Mouse (Mus musculus) cerebellum, postnatal 4 days (tissue): ENCODE measurements around the gene Aldh9a1.
"Not testable (repeated sequence)": the region's sequence is repeated elsewhere in the genome, so short reads cannot be mapped to it uniquely, and the experiment has no call there.

Experiments used
- DNase-seq, 2 experiments: peaks; one replicate each; pipeline ENCODE4 v3.0.0; 2022; ENCODE audit warnings: low spot score in 2 of 2, mixed read lengths in 1 of 2

The Aldh9a1 gene

DNA sequence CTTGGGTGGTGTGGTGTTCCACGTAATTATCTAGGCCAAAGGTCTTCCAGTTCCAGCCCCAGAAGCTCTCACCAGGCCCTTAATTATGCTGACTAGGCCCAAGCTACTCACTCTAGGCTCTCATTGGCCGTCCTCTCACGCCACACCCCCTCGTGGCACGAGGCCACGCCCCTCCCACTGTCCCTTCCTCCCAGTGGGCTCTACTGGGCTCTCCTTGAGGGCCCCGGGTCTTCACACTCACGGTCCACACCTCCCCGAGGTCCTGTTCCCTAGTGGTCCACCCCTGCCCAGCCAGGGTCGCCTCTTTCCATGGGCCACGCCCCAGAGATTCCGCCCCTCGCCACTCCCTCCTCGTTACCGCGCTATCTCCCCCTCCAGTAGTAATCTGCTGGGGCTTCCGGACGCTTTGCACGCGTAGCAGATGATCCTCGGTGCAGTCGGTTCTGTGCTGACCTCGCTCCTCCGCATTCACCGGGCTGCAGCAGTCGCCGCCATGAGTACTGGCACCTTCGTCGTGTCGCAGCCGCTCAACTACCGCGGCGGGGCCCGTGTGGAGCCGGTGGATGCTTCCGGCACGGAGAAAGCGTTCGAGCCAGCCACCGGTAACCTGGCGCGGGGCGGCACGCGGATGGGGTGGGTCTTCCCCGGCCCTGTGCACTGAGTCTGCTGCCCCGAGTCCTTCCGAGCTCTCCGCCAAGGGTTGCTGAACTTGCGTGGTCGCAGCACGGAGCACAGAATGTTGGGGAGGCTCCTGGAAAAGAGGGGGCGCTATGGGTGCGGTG is at the start of gene Aldh9a1:
Gene Aldh9a1 (plus strand): TSS at position 177 of the 782 bp plus-strand sequence.
- DNase-seq = peak; percentile 80 to 90

DNA sequence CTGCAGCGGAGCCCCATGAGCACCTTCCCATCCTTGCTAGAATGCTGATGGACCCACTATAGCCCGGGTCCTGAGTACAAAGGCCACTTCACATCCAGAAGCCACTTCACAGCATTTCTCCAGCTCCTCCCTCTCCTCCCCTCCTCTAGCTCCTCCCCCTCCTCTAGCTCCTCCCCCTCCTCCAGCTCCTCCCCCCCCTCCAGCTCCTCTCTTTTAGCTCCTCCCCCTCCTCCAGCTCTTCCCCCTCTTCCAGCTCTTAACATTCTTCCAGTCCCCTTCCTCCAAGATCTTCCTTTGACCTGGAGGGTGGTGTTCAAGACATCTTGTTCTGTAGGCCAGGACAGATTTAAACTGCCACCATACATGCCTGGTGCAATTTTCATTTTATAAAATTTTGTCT is 49.7 kb upstream of the Aldh9a1 start:
- DNase-seq = no peak

DNA sequence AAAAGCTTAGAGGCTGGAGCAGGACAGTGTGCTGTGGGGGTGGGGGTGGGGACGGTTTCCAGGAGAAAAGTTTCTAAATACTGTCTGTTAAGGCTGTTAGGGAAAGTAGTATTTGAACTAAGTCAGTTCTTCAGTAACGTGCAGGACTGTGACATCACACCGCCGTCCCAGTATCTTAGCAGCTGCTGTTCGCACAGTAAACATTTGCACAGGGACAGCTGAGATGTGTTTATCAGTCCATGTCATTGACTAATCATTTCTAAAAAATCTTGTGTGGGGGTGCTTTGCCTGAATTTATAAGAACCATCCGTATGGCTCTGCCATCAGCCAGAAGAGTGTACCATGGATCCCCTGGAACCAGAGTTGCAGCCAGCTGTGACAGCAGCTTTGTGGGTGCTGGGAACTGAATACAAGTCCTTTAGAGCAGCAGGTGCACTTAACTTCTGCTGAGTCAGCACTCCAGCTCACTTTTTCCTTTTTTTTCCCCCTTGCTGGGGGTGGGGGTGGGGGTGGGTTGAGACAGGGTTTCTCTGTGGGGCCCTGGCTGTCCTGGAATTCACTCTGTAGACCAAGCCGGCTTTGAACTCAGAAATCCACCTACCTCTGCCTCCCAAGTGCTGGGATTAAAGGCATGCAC is 44.2 kb upstream of the Aldh9a1 start:
- no peak for DNase-seq

DNA sequence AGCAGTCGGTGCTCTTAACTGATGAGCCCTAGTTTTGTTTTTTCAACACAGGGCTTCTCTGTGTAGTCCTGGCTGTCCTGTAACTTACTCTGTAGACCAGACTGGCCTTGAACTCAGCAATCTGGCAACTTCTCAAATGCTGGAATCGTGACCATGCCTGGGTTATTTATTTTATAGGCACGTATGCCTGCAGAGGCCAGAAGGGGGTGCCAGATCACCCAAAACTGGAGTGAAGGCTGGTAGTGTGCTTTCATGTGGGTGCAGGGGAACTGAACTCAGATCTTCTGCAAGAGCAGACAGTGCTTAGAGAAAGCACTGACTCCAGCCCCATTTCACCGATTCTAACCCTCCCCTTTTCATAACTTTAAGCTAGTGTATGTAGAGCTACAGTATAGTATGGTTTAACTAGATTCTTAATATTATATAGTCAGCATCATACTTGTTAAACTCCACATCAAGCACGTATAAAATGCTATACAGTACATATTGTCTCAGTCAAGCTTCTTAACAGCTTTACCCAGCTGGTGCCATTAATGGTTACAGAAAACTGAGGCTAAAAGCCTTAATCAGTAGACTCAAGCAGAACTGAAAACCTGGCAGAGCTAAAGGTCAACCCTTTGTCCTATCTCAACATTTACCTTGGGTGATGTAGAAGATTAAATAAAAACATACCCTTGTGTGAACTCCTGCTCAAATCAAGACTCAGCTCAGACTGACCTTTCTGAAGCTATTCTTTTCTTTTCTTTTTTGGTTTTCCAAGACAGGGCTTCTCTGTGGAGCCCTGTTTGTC is 43.1 kb upstream of the Aldh9a1 start:
- DNase-seq = peak in 1 of 2 experiments; percentile 16

DNA sequence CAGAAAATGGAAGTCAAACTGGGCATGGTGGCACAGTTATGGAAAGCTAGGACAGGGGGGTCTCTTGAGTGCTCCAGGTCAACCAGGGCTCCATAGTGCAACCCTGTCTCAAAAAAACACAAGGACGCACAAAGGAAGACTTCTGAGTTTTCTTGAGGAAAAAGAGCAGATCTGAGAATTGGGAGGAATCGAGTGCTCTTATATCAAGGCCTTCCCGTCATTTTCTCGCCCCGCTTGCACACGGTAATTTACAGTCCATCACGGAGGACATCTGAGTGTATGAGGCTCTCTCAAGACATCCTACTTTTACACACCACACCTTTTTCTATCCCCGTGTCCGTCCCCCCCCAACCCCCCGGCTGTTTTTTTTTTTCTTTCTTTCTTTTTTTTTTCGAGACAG is 42.1 kb upstream of the Aldh9a1 start:
- DNase-seq = no peak

DNA sequence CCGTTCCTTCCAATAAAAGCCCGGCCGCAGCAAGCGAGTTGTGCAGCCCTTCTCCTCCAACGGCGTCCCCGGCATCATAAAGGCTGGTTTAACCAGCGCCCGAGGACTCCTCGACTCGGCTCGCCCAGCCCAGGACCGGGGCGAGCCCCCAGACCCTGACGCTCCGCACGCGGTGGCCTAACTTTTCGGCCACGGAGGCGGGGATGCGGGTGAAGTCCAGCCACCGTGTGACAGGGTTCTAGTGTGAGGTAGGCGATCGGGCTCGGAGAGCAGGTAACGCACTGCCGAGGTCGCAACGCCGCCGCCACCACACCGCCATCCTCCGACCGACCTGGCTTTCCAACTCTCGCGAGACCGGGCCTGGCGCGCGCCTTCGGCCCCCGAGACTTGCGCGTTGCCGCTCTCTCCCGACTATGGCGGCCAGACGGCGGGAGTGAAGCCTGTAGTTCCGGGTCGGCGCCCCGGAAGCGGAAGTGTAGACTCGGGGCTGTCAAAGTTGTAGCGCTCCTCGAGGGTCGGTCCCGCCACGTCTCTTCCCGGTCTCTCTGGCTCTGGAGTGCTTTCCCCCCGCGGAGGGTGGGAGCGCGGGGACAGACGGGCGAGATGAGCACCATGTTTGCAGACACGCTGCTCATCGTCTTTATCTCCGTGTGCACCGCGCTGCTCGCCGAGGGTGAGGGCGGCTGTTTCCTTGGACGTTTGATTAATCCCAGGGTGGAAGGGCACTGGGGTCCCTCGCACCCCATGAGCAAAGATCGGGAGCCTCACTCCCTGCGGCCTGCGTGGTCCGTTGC is 41.3 kb upstream of the Aldh9a1 start, which contains the start of gene Tmco1:
Gene Tmco1 (plus strand): TSS at position 118 of the 794 bp plus-strand sequence.
- DNase-seq = peak; percentile 97 to 99

DNA sequence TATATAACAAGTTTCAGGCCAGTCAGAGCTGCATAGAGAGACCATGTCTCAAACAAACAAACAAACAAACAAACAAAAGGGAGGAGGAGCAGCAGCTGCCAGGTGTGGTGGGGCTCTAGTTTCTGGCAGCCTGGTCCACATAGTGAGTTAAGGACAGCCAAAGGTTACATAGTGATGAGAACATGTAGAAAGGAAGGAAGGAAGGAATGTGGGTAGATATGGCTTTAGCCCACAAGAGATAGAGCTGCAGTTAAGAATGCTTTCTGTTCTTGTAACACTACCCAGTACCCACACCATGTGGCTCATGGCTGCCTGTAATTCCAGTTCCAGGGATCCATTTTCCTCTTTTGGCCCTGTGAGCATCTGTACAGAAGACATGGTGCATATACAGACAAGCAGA is 37.4 kb upstream of the Aldh9a1 start:
- no peak for DNase-seq

DNA sequence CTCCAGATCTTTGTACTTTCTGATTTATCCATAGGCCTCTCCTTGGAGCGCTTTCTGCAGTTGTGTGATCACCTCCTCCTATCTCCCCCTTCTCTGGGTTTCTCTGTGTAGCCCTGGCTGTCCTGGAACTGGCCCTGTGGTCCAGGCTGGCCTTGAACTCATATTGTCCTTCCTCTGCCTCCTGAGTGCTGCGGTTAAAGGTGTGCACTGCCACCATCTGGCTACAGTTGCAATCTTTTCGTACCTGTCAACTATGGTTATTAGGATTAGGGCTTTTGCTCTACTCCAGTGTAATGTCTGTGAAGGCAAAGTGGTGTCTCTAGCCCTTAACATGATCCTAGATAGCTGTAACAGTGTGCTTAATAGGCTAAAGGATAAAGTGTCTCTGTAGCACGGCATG is 36.6 kb upstream of the Aldh9a1 start:
- no peak for DNase-seq

DNA sequence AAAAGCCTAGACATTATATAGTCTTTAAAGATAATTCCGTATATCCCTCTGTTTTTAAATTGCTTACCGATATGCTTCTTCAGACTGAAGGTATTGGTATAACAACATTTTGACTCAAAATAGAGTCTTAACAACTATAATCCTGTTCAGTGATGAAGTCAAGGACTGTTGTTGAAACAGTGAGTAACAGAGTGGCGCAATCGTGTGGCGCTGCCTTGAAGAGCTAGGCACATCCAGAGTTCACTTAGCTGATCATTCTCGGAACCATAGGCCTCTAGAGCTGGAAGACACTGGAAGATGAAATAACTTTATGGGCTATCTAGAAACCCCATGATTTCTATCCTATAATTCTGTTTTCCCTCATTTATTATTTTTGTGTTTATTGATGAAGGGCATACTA is 28.1 kb upstream of the Aldh9a1 start:
- no peak for DNase-seq

DNA sequence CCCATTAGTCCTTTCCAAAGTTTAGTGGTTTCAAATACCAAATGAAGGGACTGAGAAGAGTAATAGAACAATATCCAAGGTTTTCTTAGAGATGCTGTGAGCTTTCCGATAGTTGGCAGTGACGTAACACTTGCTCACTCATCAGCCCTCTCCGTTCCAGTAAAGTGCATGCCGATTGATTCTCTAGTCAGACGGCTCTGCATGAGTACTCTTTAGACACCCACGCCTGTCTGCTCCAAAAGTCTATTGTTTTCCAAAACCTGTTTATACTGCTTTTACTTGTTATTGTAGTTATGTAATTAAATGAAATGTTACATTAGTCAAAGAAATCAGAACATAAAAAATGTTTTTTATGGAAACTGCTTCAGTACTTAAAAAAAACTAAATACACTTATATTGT is 21.0 kb upstream of the Aldh9a1 start:
- no peak for DNase-seq

DNA sequence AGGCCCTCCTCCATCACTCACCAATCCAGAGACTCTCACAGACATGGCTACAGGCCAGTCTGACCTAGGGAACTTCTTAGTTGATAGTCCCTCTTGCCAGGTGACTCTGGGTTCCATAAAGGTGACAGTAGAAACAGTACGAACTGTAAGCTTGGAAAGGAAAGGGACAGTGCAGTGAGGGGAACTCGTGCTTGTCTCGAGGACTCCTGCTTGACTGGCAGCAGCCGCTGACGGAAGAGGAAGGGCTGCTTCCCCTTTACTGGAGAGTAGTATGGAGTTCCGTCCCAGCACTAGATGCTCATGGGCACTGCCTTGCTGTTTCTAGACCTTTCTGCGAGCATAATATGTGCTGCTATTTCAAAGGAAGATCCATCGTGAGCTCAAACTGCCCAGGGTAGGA is 18.7 kb upstream of the Aldh9a1 start:
- no peak for DNase-seq

DNA sequence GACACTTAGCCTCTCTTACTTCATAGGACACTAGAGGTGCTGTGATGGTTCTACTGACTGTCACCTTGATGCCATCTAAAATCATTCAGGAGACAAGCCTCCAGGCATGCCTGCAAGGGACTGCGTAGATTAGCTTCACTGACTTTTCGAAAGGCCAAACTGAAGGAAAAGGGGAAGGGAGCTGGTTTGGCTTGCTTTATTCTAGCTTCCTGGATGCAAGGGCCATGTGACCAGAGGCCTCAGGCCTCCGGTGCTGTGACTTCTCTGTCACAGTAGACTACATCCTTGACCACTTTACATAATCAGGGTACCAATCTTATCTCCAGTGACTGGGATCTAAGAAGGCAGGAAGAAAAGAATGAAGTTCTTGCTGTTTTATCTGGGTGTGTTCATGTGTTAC is 13.4 kb upstream of the Aldh9a1 start:
- DNase-seq = no peak

DNA sequence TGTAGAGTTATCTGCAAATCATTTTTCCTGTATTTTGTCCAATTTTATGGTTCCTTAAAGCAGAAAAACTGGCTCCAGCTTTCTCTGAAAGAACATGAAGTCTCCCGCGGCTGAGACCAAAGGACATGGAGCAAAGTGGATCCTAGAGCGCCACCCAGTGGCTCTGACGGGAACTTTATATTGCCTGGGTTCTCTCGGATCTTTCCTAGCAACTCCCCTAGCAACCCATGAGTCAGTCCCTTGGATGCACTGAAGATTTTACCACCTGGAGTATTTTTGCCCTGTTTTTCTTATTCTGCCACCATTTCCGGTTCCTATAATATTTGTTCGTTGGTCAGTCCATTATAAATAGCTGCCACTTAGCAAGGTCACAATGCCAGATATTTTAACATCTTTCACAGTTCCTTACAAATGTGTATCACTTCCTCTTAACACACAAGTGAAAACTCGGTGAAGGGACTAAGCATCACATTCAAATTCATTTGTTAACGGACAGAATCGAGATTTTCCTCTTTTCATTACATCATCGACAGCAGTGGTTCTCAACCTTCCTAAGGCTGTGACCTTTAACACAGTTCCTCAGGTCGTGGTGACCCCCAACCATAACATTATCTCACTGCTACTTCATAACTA is 12.2 kb upstream of the Aldh9a1 start:
- DNase-seq = peak; percentile 77 to 91

DNA sequence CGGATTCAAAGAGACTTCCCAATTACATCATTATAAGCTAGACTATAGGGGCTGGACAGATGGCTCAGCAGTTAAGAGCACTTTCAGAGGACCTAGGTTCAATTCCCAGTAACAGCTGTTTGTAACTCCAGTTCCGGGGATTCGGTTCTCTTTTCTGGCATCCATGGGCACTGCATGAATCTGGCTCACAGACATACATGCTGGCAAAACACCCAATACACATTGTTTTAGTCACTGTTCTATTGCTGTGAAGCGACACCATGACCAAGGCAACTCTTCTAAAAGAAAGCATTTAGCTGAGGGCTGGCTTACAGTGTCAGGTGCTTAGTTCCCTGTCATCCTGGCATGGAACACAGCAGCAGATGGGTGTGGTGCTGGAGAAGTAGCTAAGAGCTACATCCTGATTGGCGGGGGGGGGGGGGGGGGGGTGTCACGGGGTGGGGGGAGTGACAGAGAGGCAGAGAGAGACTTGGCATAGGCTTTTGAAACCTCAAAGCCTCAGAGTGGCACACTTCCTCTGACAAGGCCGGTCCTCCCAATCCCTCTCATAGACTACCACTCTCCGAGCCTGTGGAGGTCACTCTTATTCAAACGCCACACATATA is 10.5 kb upstream of the Aldh9a1 start:
- no peak for DNase-seq

DNA sequence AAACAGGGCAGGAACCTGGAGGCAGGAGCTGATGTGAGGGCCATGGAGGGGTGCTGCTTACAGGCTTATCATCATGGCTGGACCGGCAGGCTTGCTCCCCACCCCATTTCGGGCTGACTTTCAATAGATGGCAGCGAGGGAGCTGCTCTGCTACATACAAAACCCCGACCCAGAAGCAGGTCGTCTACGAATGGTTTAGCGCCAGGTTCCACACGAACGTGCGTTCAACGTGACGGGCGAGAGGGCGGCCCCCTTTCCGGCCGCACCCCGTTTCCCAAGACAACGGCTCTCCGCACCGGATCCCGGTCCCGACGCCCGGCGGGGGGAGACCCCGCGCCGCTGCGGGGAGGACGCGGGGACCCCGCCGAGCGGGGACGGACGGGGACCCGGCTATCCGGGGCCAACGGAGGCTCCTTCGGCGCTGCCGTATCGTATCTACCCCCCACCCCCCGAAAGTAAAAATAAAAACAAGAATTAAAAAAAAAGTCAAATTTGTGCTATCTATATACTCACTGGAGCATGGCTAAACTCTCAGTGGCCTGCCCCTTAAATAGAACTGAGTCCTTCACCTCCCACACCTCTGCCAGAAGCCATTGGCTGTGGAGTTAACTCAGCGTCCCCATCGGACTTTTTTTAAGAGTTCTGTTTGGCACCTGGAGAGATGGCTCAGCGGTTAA is 9.5 kb upstream of the Aldh9a1 start:
- DNase-seq = no peak

DNA sequence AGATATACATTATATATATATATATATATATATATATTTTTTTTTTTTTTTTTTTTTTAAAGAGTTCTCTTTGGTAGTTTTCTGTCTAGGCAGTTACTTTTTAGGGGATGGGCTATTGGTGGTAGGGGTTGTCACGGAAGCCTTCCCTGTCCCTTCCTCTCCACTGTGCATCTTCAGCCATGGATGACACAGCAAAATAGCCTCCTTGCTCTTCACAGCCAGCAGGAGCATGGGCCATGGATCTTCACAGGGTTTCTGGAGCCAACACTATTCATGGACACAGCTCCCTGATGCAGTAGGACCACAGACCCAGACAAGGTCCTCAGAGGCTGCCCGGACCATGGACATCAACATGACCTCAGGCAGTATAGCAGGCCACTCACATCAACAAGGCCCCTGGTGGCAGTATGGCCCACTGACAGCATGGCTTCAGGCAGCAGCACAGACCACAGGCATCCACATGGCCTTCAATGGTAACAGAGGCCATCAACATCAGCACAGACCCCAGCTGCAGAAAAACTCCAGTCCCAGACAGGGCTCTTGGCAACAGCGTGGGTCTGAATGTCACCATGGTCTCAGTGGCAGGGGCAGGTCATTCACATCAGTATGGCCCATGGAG is 8.8 kb upstream of the Aldh9a1 start:
- no peak for DNase-seq

DNA sequence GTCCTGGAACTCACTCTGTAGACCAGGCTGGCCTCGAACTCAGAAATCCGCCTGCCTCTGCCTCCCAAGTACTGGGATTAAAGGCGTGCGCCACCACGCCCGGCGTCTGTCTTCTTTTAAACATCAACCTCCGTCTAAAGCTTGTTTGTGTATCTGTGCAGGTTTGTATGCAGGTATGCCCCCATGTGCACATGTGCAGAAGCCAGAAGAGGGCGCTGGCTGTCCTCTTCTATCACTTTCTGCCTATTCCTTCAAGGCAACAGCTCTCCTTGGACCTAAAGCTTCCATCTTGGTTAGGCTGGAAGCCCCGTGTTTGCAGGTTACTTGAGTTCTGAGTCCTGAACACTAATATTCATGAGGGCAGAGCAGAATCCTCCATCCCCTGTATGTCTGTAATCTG is 7.0 kb upstream of the Aldh9a1 start:
- DNase-seq = no peak

DNA sequence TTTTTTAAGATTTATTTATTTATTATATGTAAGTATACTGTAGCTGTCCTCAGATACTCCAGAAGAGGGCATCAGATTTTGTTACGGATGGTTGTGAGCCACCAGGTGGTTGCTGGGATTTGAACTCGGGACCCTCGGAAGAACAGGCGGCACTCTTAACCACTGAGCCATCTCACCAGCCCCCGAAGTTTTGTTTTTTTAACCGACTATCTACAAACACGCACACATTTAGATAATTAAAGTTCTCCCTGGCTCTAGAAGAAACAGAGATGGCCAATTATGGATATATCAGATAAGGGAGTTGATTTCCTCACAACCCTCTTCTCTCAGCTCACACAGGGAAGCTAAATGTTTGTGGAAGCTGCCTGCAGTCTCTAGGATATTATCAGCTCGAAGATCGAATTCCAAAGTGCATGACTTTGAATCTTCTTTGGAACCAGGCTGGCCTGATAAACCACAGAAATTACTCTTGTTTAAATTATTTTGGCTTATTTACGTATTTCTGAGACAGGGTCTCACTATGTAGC is 3.7 kb upstream of the Aldh9a1 start:
- not testable (repeated sequence) for DNase-seq

DNA sequence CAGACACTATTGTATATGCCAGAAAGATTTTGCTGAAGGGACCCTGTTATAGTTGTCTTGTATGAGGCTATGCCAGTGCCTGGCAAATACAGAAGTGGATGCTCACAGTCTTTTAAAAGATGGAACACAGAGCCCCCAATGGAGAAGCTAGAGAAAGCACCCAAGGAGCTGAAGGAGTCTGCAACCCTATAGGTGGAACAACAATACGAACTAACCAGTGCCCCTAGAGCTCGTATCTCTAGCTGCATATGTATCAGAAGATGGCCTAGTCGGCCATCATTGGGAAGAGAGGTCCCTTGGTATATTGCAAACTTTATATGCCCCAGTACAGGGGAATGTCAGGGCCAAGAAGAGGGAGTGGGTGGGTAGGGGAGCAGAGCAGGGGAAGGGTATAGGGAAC is 585 bp upstream of the Aldh9a1 start:
- not testable (repeated sequence) for DNase-seq
